Mouse (Mus musculus) G1E (cell line): ENCODE data around the gene Pir.

Experiments used
- CTCF ChIP-seq: IDR thresholded peaks from 2 replicates; pipeline ENCODE4 v1.5.1; 2012; ENCODE audit warnings: low read depth, low read length, inconsistent platforms, mixed read lengths
- TAL1 ChIP-seq: conservative IDR thresholded peaks from 2 replicates; pipeline ENCODE4 v1.6.1; 2012; ENCODE audit warnings: low read depth, low read length, inconsistent platforms, mixed read lengths

- TF ChIP-seq CTCF (no peak), TAL1 (no peak)
Measured at GRCm38 (mm10) chrX:164313876-164314275, 44.7 kb downstream of the Pir start.
